Mouse (Mus musculus) limb, embryonic 12.5 days (tissue): ENCODE measurements around the gene Myo7a. TPM values are rescaled to one million over a fixed set of nuclear protein-coding genes. Genes with fewer than 3 reads are reported as not detected.

Experiments
- ATAC-seq: fragments of 200-750 bp; cut with Nextera tagmentation; 2 replicates; pipeline ENCODE4 v1.8.0; 2017; ENCODE audit warnings: low read depth, moderate TSS enrichment; ENCODE audit not compliant: insufficient number of reproducible peaks, insufficient read depth, low FRiP score, low TSS enrichment
- H3K27ac ChIP-seq: fragments of 300-500 bp; sonication (generic); 2 replicates; pipeline ENCODE4 v1.5.1; 2016; ENCODE audit warnings: mild to moderate bottlenecking, moderate library complexity
- H3K27me3 ChIP-seq: fragments of 300-500 bp; sonication (generic); 2 replicates; pipeline ENCODE4 v1.6.1; 2016; ENCODE audit warnings: mild to moderate bottlenecking, moderate library complexity
- H3K36me3 ChIP-seq: fragments of 300-500 bp; sonication (generic); 2 replicates; pipeline ENCODE4 v1.6.1; 2016; ENCODE audit warnings: mild to moderate bottlenecking, moderate library complexity
- H3K4me1 ChIP-seq: fragments of 300-500 bp; sonication (generic); replicated peaks from 2 replicates; pipeline ENCODE4 v1.6.1; 2016
- H3K4me2 ChIP-seq: fragments of 300-500 bp; sonication (generic); 2 replicates; pipeline ENCODE4 v1.6.1; 2016; ENCODE audit warnings: mild to moderate bottlenecking, moderate library complexity
- H3K4me3 ChIP-seq: fragments of 300-500 bp; sonication (generic); replicated peaks from 2 replicates; pipeline ENCODE4 v1.5.1; 2016; ENCODE audit warnings: mild to moderate bottlenecking
- H3K9ac ChIP-seq: fragments of 300-500 bp; sonication (generic); replicated peaks from 2 replicates; pipeline ENCODE4 v1.6.1; 2016; ENCODE audit warnings: mild to moderate bottlenecking, moderate library complexity
- H3K9me3 ChIP-seq: fragments of 300-500 bp; sonication (generic); 2 replicates; pipeline ENCODE4 v1.6.1; 2016; ENCODE audit warnings: mild to moderate bottlenecking, moderate library complexity
- WGBS: fragments of 180-500 bp; shearing (Covaris S2); methylation state at CpG from one replicate; pipeline ENCODE4 v1.1.7; 2016; 5-methylcytosine and 5-hydroxymethylcytosine counted together
- polyA plus RNA-seq: library from polyadenylated mRNA; unstranded; fragments of >200 nt; fragmentation: Nextera tagmentation; extraction: Ambion mirVana; gene quantifications from 2 replicates; pipeline ENCODE4 v1.2.1, GENCODE M21; 2016

The Myo7a gene
- polyA plus RNA-seq, 1 experiment from 2014 or later: 13.4 TPM

DNA sequence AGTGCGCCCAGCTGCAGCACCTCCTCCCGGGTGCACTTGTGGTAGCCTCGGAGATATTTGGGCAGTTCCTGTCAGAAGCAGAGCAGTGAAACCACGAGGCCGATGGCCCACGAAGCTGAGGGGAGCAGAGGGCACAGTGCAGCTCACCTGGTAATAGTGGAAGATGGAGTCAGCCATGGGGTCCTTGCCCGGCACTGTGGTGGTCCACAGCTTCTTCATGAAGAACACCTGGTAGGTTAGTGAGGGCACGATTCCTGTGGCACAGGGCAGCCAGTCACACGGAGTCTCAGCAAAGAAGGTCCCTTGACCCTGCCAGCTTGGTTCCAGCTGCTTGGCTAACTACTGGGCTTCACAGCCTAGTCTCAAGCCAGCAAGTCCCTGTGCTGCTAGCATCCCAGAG lies 64.9 kb downstream of the Myo7a start:
- ATAC-seq: no peak
- 86% methylated on average over 9 of the region's 9 CpGs for WGBS
- Histone ChIP-seq H3K4me2 (no peak overlapping the region), H3K27ac (no peak overlapping the region), H3K4me3 (no peak overlapping the region), H3K9ac (no peak overlapping the region), H3K9me3 (no peaks in the 10 kb centered on the region), H3K4me1 (no peaks in the 10 kb centered on the region), H3K27me3 (no peaks in the 10 kb centered on the region), H3K36me3 (no peaks in the 10 kb centered on the region)

DNA sequence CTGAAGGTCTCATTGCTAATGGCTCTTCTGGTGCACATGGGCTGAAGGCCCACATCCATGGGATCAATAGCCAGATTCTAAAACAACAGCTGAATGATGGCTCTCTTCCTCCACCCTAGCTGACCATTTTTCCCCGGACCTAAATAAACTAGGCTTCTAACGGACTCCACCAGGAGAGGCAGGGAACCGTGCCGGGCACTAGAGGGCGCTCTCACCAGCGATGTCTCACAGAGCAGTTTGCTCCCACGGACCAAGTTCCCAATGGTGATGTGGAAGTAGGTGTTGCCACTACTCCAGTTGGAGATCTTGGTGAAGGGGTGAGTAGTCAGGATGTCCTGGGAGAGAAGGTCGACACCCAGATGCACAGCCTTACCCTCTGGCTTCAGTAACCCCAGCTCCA lies 67.3 kb downstream of the Myo7a start:
- no peak overlapping the region for H3K4me2 ChIP-seq
- WGBS: 11% methylated on average over 8 of the region's 8 CpGs
- no peak overlapping the region for H3K4me3 ChIP-seq
- no peaks in the 10 kb centered on the region for H3K36me3 ChIP-seq
- H3K4me1 ChIP-seq: no peaks in the 10 kb centered on the region
- no peak overlapping the region for H3K27ac ChIP-seq
- H3K27me3 ChIP-seq: no peaks in the 10 kb centered on the region
- H3K9ac ChIP-seq: no peak overlapping the region
- no peaks in the 10 kb centered on the region for H3K9me3 ChIP-seq
- no peak for ATAC-seq

DNA sequence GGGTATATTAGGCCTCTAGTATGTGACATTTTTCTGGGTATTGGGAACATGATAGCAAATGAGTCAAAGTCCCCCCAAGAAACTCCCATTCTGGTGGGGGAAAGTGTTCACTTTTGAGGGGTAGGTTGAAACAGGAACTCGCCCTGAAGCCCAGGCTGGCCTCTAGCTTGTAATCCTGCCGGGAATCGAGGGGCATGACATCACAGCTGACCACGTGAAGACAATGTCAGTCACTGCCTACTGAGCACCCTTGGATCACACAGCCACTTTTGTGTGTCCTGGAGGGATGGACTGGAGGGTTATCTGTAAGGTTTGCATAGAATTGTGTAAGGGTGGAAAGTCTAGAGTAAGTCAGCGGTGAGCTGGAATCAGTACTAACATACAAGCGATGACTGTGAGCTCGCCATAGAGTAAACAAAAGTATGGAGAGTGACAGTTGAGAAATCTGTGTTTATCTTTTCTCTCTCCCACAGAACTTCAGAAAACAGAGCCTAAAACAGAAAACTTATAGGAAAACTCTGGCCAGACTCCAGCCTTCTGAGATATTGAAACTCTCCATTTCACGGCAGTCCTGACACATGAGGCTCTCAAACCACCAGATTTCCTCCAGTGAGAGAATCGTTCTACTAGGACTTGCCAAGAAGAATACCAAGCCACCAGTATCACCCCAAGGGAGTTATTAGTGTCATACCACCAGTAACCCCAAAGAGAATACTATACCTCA lies 71.1 kb downstream of the Myo7a start:
- Histone ChIP-seq H3K4me2 (no peak overlapping the region), H3K9ac (no peak overlapping the region), H3K9me3 (no peaks in the 10 kb centered on the region), H3K27me3 (no peaks in the 10 kb centered on the region), H3K4me3 (no peak overlapping the region), H3K27ac (no peak overlapping the region), H3K36me3 (no peaks in the 10 kb centered on the region), H3K4me1 (no peaks in the 10 kb centered on the region)
- ATAC-seq: no peak
- WGBS: 86% methylated on average over 9 of the region's 9 CpGs

DNA sequence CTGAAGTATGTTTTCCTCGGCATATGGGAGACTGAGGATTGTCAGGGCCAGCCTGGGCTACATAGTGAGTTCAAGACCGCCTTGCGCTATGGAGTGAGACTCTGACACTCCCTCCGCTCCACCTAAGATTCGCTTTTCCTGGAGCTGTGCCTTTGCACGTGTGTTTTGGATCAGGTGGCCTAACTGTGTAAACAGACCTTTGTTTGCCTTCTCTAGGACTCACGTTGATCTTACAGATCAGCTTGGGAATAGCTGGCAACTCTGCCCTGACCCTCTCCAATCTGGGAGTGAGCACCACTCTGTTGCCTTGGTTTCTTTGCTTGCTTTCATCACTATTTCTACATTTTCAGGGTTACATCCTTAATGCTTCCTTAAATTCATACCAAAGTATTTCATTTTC lies 116.7 kb downstream of the Myo7a start:
- Histone ChIP-seq H3K4me3 (no peak overlapping the region), H3K27me3 (no peaks in the 10 kb centered on the region), H3K36me3 (no peaks in the 10 kb centered on the region), H3K9me3 (no peaks in the 10 kb centered on the region), H3K4me1 (no peaks in the 10 kb centered on the region), H3K9ac (no peak overlapping the region), H3K4me2 (no peak overlapping the region), H3K27ac (no peak overlapping the region)
- no peak for ATAC-seq
- 87% methylated on average over 7 of the region's 7 CpGs for WGBS

Other genes starting within 250 kb of the Myo7a start
- gene Gdpd4, start 199.6 kb downstream of the Myo7a start, polyA plus RNA-seq: not detected in 2 replicates
- 0.19 TPM in 1 of 2 replicates, not detected in the other for gene Omp, start 26.0 kb upstream of the Myo7a start, polyA plus RNA-seq
- 4.0 and 4.4 TPM in 2 replicates for gene Capn5, start 58.8 kb upstream of the Myo7a start, polyA plus RNA-seq
- not detected in 2 replicates for gene B3gnt6, start 80.0 kb upstream of the Myo7a start, polyA plus RNA-seq
- 25.4 and 27.5 TPM in 2 replicates for gene Acer3, start 201.7 kb upstream of the Myo7a start, polyA plus RNA-seq
- gene Tsku, start 241.8 kb upstream of the Myo7a start, polyA plus RNA-seq: 15.4 and 16.7 TPM in 2 replicates